Mouse (Mus musculus) heart, postnatal 0 days (tissue): Measurements from ENCODE around the gene Pclo. TPM values are rescaled to one million over a fixed set of nuclear protein-coding genes. Genes with fewer than 3 reads are reported as not detected.

Source experiments
- ATAC-seq: fragments of 200-750 bp; cut with Nextera tagmentation; 2 replicates; pipeline ENCODE4 v1.8.0; 2017; ENCODE audit warnings: low read depth, moderate number of reproducible peaks, moderate library complexity; ENCODE audit not compliant: insufficient read depth
- DNase-seq: peaks from one replicate; pipeline ENCODE4 v3.0.0-alpha.2; 2016; ENCODE audit warnings: low spot score
- H3K27ac ChIP-seq: fragments of 300-500 bp; sonication (generic); 2 replicates; pipeline ENCODE4 v1.5.1; 2014; ENCODE audit warnings: low read depth, mild to moderate bottlenecking
- H3K27me3 ChIP-seq: fragments of 300-500 bp; sonication (generic); 2 replicates; pipeline ENCODE4 v1.6.1; 2014; ENCODE audit warnings: low read length, mixed read lengths; ENCODE audit not compliant: control insufficient read depth, insufficient read depth
- H3K36me3 ChIP-seq: fragments of 300-500 bp; sonication (generic); replicated peaks from 2 replicates; pipeline ENCODE4 v1.6.1; 2014; ENCODE audit warnings: low read length, mixed read lengths; ENCODE audit not compliant: control insufficient read depth, insufficient read depth
- H3K4me1 ChIP-seq: fragments of 300-500 bp; sonication (generic); 2 replicates; pipeline ENCODE4 v1.6.1; 2014; ENCODE audit warnings: antibody characterized with exemption; ENCODE audit not compliant: control insufficient read depth, insufficient read depth
- H3K4me2 ChIP-seq: fragments of 300-500 bp; sonication (generic); 2 replicates; pipeline ENCODE4 v1.6.1; 2014; ENCODE audit warnings: low read depth, mild to moderate bottlenecking, low read length, moderate library complexity
- H3K4me3 ChIP-seq: fragments of 300-500 bp; sonication (generic); 2 replicates; pipeline ENCODE4 v1.5.1; 2014; ENCODE audit warnings: low read depth, low read length
- H3K9ac ChIP-seq: fragments of 300-500 bp; sonication (generic); replicated peaks from 2 replicates; pipeline ENCODE4 v1.6.1; 2014; ENCODE audit warnings: low read depth, low read length, mixed read lengths
- H3K9me3 ChIP-seq: fragments of 300-500 bp; sonication (generic); replicated peaks from 2 replicates; pipeline ENCODE4 v1.6.1; 2016; ENCODE audit warnings: low read length; ENCODE audit not compliant: control insufficient read depth
- CTCF ChIP-seq: IDR thresholded peaks from 2 replicates; pipeline ENCODE4 v1.5.1; 2016; ENCODE audit warnings: antibody characterized with exemption, control low read depth, low read depth
- EP300 ChIP-seq: IDR thresholded peaks from 2 replicates; pipeline ENCODE4 v1.6.1; 2016; ENCODE audit warnings: antibody characterized with exemption, low read depth
- WGBS: fragments of 180-500 bp; shearing (Covaris S2); extraction: QIAGEN DNeasy Blood & Tissue Kit; methylation state at CpG from one replicate; pipeline ENCODE4 v1.1.7; 2014; 5-methylcytosine and 5-hydroxymethylcytosine counted together
- polyA plus RNA-seq: library from polyadenylated mRNA; unstranded; fragments of >200 nt; fragmentation: Nextera tagmentation; extraction: Ambion mirVana; gene quantifications from 2 replicates; pipeline ENCODE4 v1.2.1, GENCODE M21; 2015
- total RNA-seq: library from RNA; depleted of rRNA; stranded (reverse); fragments of >200 nt; gene quantifications from 2 replicates; pipeline ENCODE4 v1.2.3, GENCODE M21; 2014; ENCODE audit warnings: low replicate concordance

Gene Pclo
- total and polyA plus RNA-seq, 2 experiments from 2014 or later = 0.04 TPM

DNA sequence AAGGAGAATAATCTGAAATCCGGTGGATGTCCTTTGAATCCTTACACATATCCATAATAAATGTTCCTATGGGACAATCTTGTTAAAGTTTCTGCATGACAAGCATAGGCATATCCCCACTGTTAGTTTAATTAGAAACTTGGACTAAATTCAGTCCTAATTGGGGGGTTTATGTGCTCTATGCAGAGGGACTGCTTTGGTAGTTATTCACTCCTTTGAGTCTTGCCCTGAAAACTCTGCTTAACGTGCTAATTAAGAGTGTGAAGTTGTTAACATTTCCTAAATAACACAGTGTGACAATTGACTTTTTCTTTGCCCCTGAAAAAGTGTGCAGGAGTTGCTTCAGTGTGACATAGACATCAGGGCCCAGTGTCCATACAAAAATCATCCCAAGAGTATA, 177.3 kb downstream of the Pclo start:
- 57% methylated on average over 2 of the region's 2 CpGs for WGBS
- TF ChIP-seq EP300 (no peak), CTCF (no peak)

DNA sequence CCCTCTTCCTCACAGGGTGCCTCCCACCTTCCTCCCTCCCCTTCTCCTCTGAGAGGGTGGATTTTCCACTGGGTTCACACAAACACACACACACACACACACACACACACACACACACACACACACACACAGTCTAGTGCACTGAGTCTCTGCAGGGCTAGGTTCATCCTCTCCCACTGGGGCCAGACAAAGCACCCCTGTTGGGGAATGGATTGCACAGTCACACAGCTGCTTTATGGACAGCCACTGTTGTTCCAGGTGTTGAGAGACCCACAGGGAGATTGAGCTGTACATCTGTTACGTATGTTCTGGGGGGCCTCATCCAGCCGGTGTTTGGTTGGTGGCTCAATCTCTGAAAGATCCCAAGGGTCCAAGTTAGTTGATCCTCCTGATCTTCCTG, 182.0 kb downstream of the Pclo start:
- H3K36me3 ChIP-seq = no peaks in the 10 kb centered on the region
- no peak overlapping the region for H3K9ac ChIP-seq
- H3K4me1 ChIP-seq = no peaks in the 10 kb centered on the region
- H3K27ac ChIP-seq = no peak overlapping the region
- DNase-seq (no peak), ATAC-seq (no peak)
- H3K27me3 ChIP-seq = no peaks in the 10 kb centered on the region
- WGBS = 90% methylated on average over 2 of the region's 2 CpGs
- H3K4me3 ChIP-seq = no peak overlapping the region
- H3K4me2 ChIP-seq = no peak overlapping the region
- no peaks in the 10 kb centered on the region for H3K9me3 ChIP-seq
- TF ChIP-seq CTCF (no peak), EP300 (no peak)

More for the DNA sequence above, 177.3 kb downstream of the Pclo start:
- H3K36me3 ChIP-seq = no peaks in the 10 kb centered on the region
- DNase-seq (no peak), ATAC-seq (no peak)
- no peaks in the 10 kb centered on the region for H3K4me1 ChIP-seq
- no peaks in the 10 kb centered on the region for H3K9me3 ChIP-seq
- H3K4me3 ChIP-seq = no peak overlapping the region
- H3K27me3 ChIP-seq = no peaks in the 10 kb centered on the region
- no peak overlapping the region for H3K4me2 ChIP-seq
- H3K27ac ChIP-seq = no peak overlapping the region
- H3K9ac ChIP-seq = no peak overlapping the region

DNA sequence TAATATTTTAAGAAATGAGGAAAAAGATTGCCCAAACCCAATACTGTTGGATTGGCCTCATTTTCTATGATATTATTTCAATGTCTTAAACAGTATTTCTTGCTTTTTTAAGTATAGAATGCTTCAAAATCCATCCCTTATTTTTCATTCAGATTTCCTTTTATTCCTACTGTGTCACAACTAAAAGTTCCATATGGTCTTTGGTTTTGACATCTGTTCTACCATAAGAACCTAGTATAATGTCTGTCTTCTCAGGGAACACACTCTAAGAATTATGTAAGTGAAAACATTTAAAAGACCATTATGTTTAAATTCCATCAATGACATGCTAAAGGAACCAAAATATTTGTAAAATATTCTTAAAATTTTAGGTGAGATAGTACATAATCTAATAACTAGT, 186.2 kb downstream of the Pclo start:
- Histone ChIP-seq H3K27me3 (no peaks in the 10 kb centered on the region), H3K4me1 (no peaks in the 10 kb centered on the region), H3K27ac (no peak overlapping the region), H3K9ac (no peak overlapping the region), H3K36me3 (no peaks in the 10 kb centered on the region), H3K4me2 (no peak overlapping the region), H3K9me3 (no peaks in the 10 kb centered on the region), H3K4me3 (no peak overlapping the region)
- TF ChIP-seq EP300 (no peak), CTCF (no peak)
- no peak for DNase-seq
- no peak for ATAC-seq

GRCm38 (mm10) chr5:14705423-14705822, 190.7 kb downstream of the Pclo start:
- no peak for TF ChIP-seq CTCF
- no peak overlapping the region for H3K9ac ChIP-seq
- DNase-seq = no peak
- no peak overlapping the region for H3K27ac ChIP-seq
- H3K36me3 ChIP-seq = no peaks in the 10 kb centered on the region
- WGBS = 43% methylated on average over 2 of the region's 2 CpGs
- H3K4me2 ChIP-seq = no peak overlapping the region
- H3K4me3 ChIP-seq = no peak overlapping the region
- ATAC-seq = no peak
- no peaks in the 10 kb centered on the region for H3K4me1 ChIP-seq
- no peaks in the 10 kb centered on the region for H3K27me3 ChIP-seq
- no peaks in the 10 kb centered on the region for H3K9me3 ChIP-seq

GRCm38 (mm10) chr5:14707311-14707710, 192.6 kb downstream of the Pclo start:
- Histone ChIP-seq H3K4me3 (no peak overlapping the region), H3K9me3 (no peaks in the 10 kb centered on the region), H3K36me3 (no peaks in the 10 kb centered on the region), H3K4me2 (no peak overlapping the region), H3K27ac (no peak overlapping the region), H3K4me1 (no peaks in the 10 kb centered on the region), H3K9ac (no peak overlapping the region), H3K27me3 (no peaks in the 10 kb centered on the region)
- TF ChIP-seq EP300 (no peak), CTCF (no peak)
- WGBS = 70% methylated on average over 4 of the region's 4 CpGs
- DNase-seq (no peak), ATAC-seq (no peak)

GRCm38 (mm10) chr5:14723576-14723975, 208.9 kb downstream of the Pclo start:
- Histone ChIP-seq H3K27ac (no peak overlapping the region), H3K9me3 (no peaks in the 10 kb centered on the region), H3K4me2 (no peak overlapping the region), H3K36me3 (no peaks in the 10 kb centered on the region), H3K4me1 (no peaks in the 10 kb centered on the region), H3K27me3 (no peaks in the 10 kb centered on the region), H3K4me3 (no peak overlapping the region), H3K9ac (no peak overlapping the region)
- DNase-seq (no peak), ATAC-seq (no peak)
- WGBS = 56% methylated on average over 3 of the region's 3 CpGs
- TF ChIP-seq EP300 (no peak), CTCF (no peak)
